Comparison of ENCODE assay signal across 9 mouse cellular contexts in the genomic region with DNA sequence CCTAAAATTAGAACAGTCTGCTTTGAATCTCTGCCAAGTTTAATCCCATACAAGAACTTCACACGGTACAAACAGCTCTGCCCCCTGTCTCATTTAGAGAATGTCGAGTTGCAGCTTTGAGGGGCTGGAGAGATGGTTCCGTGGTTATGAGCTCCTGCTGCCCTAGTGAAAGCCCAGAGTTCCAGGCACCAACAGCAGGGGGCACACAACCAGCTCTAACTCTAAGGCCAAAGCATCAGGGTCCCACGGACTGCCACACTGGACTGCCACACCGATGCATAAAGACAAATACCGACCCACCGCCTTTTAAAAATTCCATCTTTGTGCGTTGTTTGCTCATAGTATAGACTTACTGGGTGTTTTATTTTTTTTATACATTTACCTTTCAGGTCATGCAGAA.
DNase-seq lines count a peak whose midpoint lies in the region; ATAC-seq and TF ChIP-seq lines count a peak whose summit lies in the region.
"Had no signal": no experiment of that assay in that cellular context is flagged by ENCODE, and none has a peak within 500 bp of the region (broad histone marks: within the 10 kb centered on the region; RNA-seq: fewer than 3 reads in every experiment).

No protein-coding gene starts in this region.

- no peak for TF ChIP-seq EP300 in MEL (IDR thresholded peaks at IDR 0.05; ENCODE audit: low read depth in 1 of 2, low read length in 2 of 2)

- H3K4me3 ChIP-seq in gastrocnemius, adult 2 months: no peak overlapping the region
- H3K4me3 ChIP-seq in liver, adult 2 months (ENCODE audit: insufficient read depth, low read depth, low read length): no peak overlapping the region
- H3K4me3 ChIP-seq in liver, embryonic 12.5 days: no peak overlapping the region
- H3K4me3 ChIP-seq in MEL (ENCODE audit: control insufficient read depth in 1 of 2, insufficient read depth in 1 of 2, low read depth in 2 of 2, low read length in 2 of 2): no peak overlapping the region
- H3K4me3 ChIP-seq: midbrain, embryonic 13.5 days had no signal

- H3K79me2 ChIP-seq in liver, adult 2 months (ENCODE audit: control insufficient read depth, insufficient read depth, low read length): no peaks in the 10 kb centered on the region
- no peaks in the 10 kb centered on the region for H3K79me2 ChIP-seq in MEL (ENCODE audit: control insufficient read depth, insufficient read depth, low read length, poor library complexity)

- no peak overlapping the region for H3K27ac ChIP-seq in gastrocnemius, adult 2 months
- H3K27ac ChIP-seq in liver, adult 2 months (replicated peaks; ENCODE audit: insufficient read depth, low read depth, low read length): no peak overlapping the region
- H3K27ac ChIP-seq in liver, embryonic 12.5 days: no peak overlapping the region
- no peak overlapping the region for H3K27ac ChIP-seq in MEL (ENCODE audit: control insufficient read depth, low read depth, low read length)
- H3K27ac ChIP-seq: midbrain, embryonic 13.5 days had no signal

- intact Hi-C loops in gastrocnemius, adult 2 months (cut with DNase I): no loop called here

- 89% methylated on average over 8 of the region's 8 CpGs for WGBS in liver, adult 2 months
- 76% methylated on average over 8 of the region's 8 CpGs for WGBS in liver, embryonic 12.5 days (ENCODE audit: insufficient replicate concordance)

- ATAC-seq in liver, embryonic 12.5 days: no peak
- ATAC-seq in erythroblast, adult 5-6 weeks (replicated peaks; ENCODE audit: low FRiP score, poor library complexity, severe bottlenecking): no peak
- ATAC-seq: midbrain, embryonic 13.5 days had no signal

- no peaks in the 10 kb centered on the region for H3K36me3 ChIP-seq in liver, adult 2 months (ENCODE audit: control insufficient read depth, insufficient read depth, low read length)
- H3K36me3 ChIP-seq in liver, embryonic 12.5 days: no peaks in the 10 kb centered on the region
- H3K36me3 ChIP-seq in MEL (ENCODE audit: control insufficient read depth in 1 of 2, insufficient read depth in 2 of 2, low read length in 2 of 2): no peaks in the 10 kb centered on the region
- H3K36me3 ChIP-seq: midbrain, embryonic 13.5 days had no signal

- peak; percentile 15 for TF ChIP-seq RAD21 in MEL (IDR thresholded peaks at IDR 0.05; ENCODE audit: low read depth, low read length)

- no peaks in the 10 kb centered on the region for H3K9me3 ChIP-seq in liver, embryonic 12.5 days (replicated peaks)
- H3K9me3 ChIP-seq in MEL (replicated peaks; ENCODE audit: insufficient read depth, low read length): no peaks in the 10 kb centered on the region
- H3K9me3 ChIP-seq: midbrain, embryonic 13.5 days had no signal

- H3K4me2 ChIP-seq in liver, embryonic 12.5 days: no peak overlapping the region
- H3K4me2 ChIP-seq: midbrain, embryonic 13.5 days had no signal

- no peak overlapping the region for H3K9ac ChIP-seq in liver, adult 2 months (ENCODE audit: low read depth, low read length)
- H3K9ac ChIP-seq in liver, embryonic 12.5 days: no peak overlapping the region
- no peak overlapping the region for H3K9ac ChIP-seq in MEL (ENCODE audit: control insufficient read depth, low read depth, low read length, poor library complexity, severe bottlenecking)
- H3K9ac ChIP-seq: midbrain, embryonic 13.5 days had no signal

- peak; percentile 53 for TF ChIP-seq CTCF in gastrocnemius, adult 2 months (IDR thresholded peaks at IDR 0.05)
- TF ChIP-seq CTCF in liver, adult 2 months (IDR thresholded peaks at IDR 0.05; ENCODE audit: low read depth, low read length): peak; percentile 51
- TF ChIP-seq CTCF in MEL (IDR thresholded peaks at IDR 0.05 in 2 of 3, conservative IDR thresholded peaks at IDR 0.05 in 1 of 3; ENCODE audit: control insufficient read depth in 1 of 3, insufficient read depth in 1 of 3, low read depth in 2 of 3, low read length in 3 of 3, poor library complexity in 1 of 3, severe bottlenecking in 1 of 3): peak; percentile 35 to 55 (median 53); a peak in 5 of 6 replicates

- H3K4me1 ChIP-seq in liver, adult 2 months (ENCODE audit: control insufficient read depth, insufficient read depth, low read length): no peaks in the 10 kb centered on the region
- peaks cover 9% of the 10 kb centered on the region; the same call in 1 of the 2 replicates for H3K4me1 ChIP-seq in liver, embryonic 12.5 days
- H3K4me1 ChIP-seq in MEL (ENCODE audit: control insufficient read depth in 1 of 2, insufficient read depth in 2 of 2, low read length in 2 of 2): no peaks in the 10 kb centered on the region
- H3K4me1 ChIP-seq: midbrain, embryonic 13.5 days had no signal

- no peak for DNase-seq in gastrocnemius, adult 2 months
- no peak for DNase-seq in gastrocnemius, postnatal 4 days (ENCODE audit: low spot score in 2 of 2)
- DNase-seq in liver, adult 2 months (ENCODE audit: extremely low read depth, low read depth, low spot score): no peak
- peak; percentile 17 for DNase-seq in MEL (ENCODE audit: low read depth, low spot score)
- peak; percentile 13 for DNase-seq in induced T-regulatory cell, adult 2 months (ENCODE audit: low read depth)
- DNase-seq in adrenal gland, adult 2 months: no peak

- no peaks in the 10 kb centered on the region for H3K27me3 ChIP-seq in liver, adult 2 months (ENCODE audit: control insufficient read depth, insufficient read depth, low read length)
- H3K27me3 ChIP-seq in liver, embryonic 12.5 days (replicated peaks): no peaks in the 10 kb centered on the region
- no peaks in the 10 kb centered on the region for H3K27me3 ChIP-seq in MEL (ENCODE audit: control insufficient read depth in 1 of 2, insufficient read depth in 2 of 2, low read length in 2 of 2)
- H3K27me3 ChIP-seq: midbrain, embryonic 13.5 days had no signal

- no peak for TF ChIP-seq POLR2A in liver, adult 2 months (IDR thresholded peaks at IDR 0.05; ENCODE audit: extremely low read depth, insufficient read depth, low read length)
- TF ChIP-seq POLR2A in MEL (IDR thresholded peaks at IDR 0.05; ENCODE audit: control insufficient read depth in 1 of 2, insufficient read depth in 1 of 2, low read depth in 1 of 2, low read length in 2 of 2, poor library complexity in 1 of 2): no peak

TF ChIP-seq in MEL, 35 proteins besides CTCF, POLR2A, EP300 and RAD21:
- TF ChIP-seq ZC3H11A (IDR thresholded peaks at IDR 0.05; ENCODE audit: low read depth, low read length) (0 out of 2 replicates have a peak, but pooled peaks have one; percentile 16), NRF1 (IDR thresholded peaks at IDR 0.05; ENCODE audit: insufficient read depth, low read depth, low read length, poor library complexity, severe bottlenecking) (no peak), MAFK (IDR thresholded peaks at IDR 0.05; ENCODE audit: borderline replicate concordance, low read depth, low read length) (no peak), SMC3 (IDR thresholded peaks at IDR 0.05; ENCODE audit: low read depth, low read length) (peak; percentile 59), USF1 (IDR thresholded peaks at IDR 0.05; ENCODE audit: low read depth, low read length) (no peak)

Comparison
In these comparisons a context has a peak if more than half of its experiments do, and no peak if none do; other contexts are left out.
1. DNase-seq: peak in MEL (single experiment) and induced T-regulatory cell, adult 2 months (single experiment); none in gastrocnemius, adult 2 months (single experiment), gastrocnemius, postnatal 4 days (0 of 2), liver, adult 2 months (single experiment) and adrenal gland, adult 2 months (single experiment).
2. Peak in every context shown above with its lines, with median percentiles within 50 percentile points of each other: CTCF ChIP-seq.